In genomic region chr7:105762517-105763270, GRCm38 (mm10) we compare ENCODE assay signal across 10 mouse cellular contexts. TPM values are rescaled to one million over a fixed set of nuclear protein-coding genes. Genes with fewer than 3 reads are reported as not detected.
DNase-seq lines count a peak whose midpoint lies in the region; ATAC-seq lines count a peak whose summit lies in the region.
"Had no signal": no experiment of that assay in that cellular context is flagged by ENCODE, and none has a peak within 500 bp of the region (broad histone marks: within the 10 kb centered on the region; RNA-seq: fewer than 3 reads in every experiment).

No protein-coding gene starts in this region.

- no peak overlapping the region for H3K9ac ChIP-seq in kidney, embryonic 14.5 days (ENCODE audit: low read depth, low read length)
- no peak overlapping the region for H3K9ac ChIP-seq in forebrain, embryonic 16.5 days (replicated peaks; ENCODE audit: low read depth, low read length)
- H3K9ac ChIP-seq in midbrain, embryonic 11.5 days (ENCODE audit: low read length): no peak overlapping the region

- DNase-seq in kidney, postnatal 25 days: no peak
- peak; percentile 93 for DNase-seq in midbrain, embryonic 11.5 days (ENCODE audit: low spot score, missing footprints)
- no peak for DNase-seq in ovary, postnatal 14 days (ENCODE audit: low spot score)
- no peak for DNase-seq in adrenal gland, adult 8-10 months
- no peak for DNase-seq in frontal cortex, postnatal 14 days (ENCODE audit: low spot score in 2 of 2)
- DNase-seq: cerebellum, adult 9-11 months; lung, postnatal 4 days had no signal

- peaks cover 78% of the 10 kb centered on the region for H3K36me3 ChIP-seq in kidney, embryonic 14.5 days (ENCODE audit: control insufficient read depth, insufficient read depth, low read length)
- H3K36me3 ChIP-seq in forebrain, embryonic 16.5 days (ENCODE audit: control insufficient read depth, insufficient read depth): peaks cover 71% of the 10 kb centered on the region
- peaks cover 50% of the 10 kb centered on the region for H3K36me3 ChIP-seq in midbrain, embryonic 11.5 days (ENCODE audit: control insufficient read depth, insufficient read depth, low read length)

- H3K27ac ChIP-seq in kidney, embryonic 14.5 days (ENCODE audit: low read depth, low read length): no peak overlapping the region
- H3K27ac ChIP-seq in forebrain, embryonic 16.5 days (ENCODE audit: low read length): no peak overlapping the region
- no peak overlapping the region for H3K27ac ChIP-seq in midbrain, embryonic 11.5 days (ENCODE audit: low read depth, low read length)

- no peaks in the 10 kb centered on the region for H3K9me3 ChIP-seq in kidney, embryonic 14.5 days (ENCODE audit: control insufficient read depth, low read length)
- H3K9me3 ChIP-seq in forebrain, embryonic 16.5 days (ENCODE audit: control insufficient read depth, low read length): no peaks in the 10 kb centered on the region
- no peaks in the 10 kb centered on the region for H3K9me3 ChIP-seq in midbrain, embryonic 11.5 days (ENCODE audit: control insufficient read depth, low read length)

- no peak overlapping the region for H3K4me3 ChIP-seq in kidney, embryonic 14.5 days (ENCODE audit: low read length)
- H3K4me3 ChIP-seq in forebrain, embryonic 16.5 days (replicated peaks; ENCODE audit: low read length): no peak overlapping the region
- no peak overlapping the region for H3K4me3 ChIP-seq in midbrain, embryonic 11.5 days (ENCODE audit: low read depth, low read length)

- H3K27me3 ChIP-seq in kidney, embryonic 14.5 days (ENCODE audit: control insufficient read depth, insufficient read depth, low read length): no peaks in the 10 kb centered on the region
- H3K27me3 ChIP-seq in forebrain, embryonic 16.5 days (replicated peaks; ENCODE audit: control insufficient read depth, insufficient read depth, low read length): no peaks in the 10 kb centered on the region
- peaks cover 32% of the 10 kb centered on the region for H3K27me3 ChIP-seq in midbrain, embryonic 11.5 days (ENCODE audit: control insufficient read depth, insufficient read depth, low read length)

- peaks cover 5% of the 10 kb centered on the region for H3K4me1 ChIP-seq in kidney, embryonic 14.5 days (ENCODE audit: control insufficient read depth, insufficient read depth, low read length)
- H3K4me1 ChIP-seq in forebrain, embryonic 16.5 days (replicated peaks; ENCODE audit: control insufficient read depth, insufficient read depth, low read length): peaks cover 6% of the 10 kb centered on the region
- H3K4me1 ChIP-seq in midbrain, embryonic 11.5 days (ENCODE audit: control insufficient read depth, insufficient read depth, low read length): peaks cover 8% of the 10 kb centered on the region

- WGBS in kidney, embryonic 14.5 days: 45% methylated on average over 55 of the region's 55 CpGs
- WGBS in forebrain, embryonic 16.5 days: 26% methylated on average over 55 of the region's 55 CpGs
- 15% methylated on average over 55 of the region's 55 CpGs for WGBS in midbrain, embryonic 11.5 days

- no peak for ATAC-seq in kidney, embryonic 14.5 days (ENCODE audit: low FRiP score, low TSS enrichment)
- ATAC-seq in common myeloid progenitor, adult 5-6 weeks (replicated peaks; ENCODE audit: low read depth, poor library complexity, severe bottlenecking): 0 out of 2 replicates have a peak, but pooled peaks have one; percentile 30
- peak; percentile 19; the same call in 1 of the 2 replicates for ATAC-seq in forebrain, embryonic 16.5 days
- ATAC-seq in midbrain, embryonic 11.5 days (ENCODE audit: low FRiP score): peak; percentile 17; the same call in 1 of the 2 replicates

- H3K4me2 ChIP-seq in kidney, embryonic 14.5 days (replicated peaks; ENCODE audit: low read depth, low read length): peak overlapping the region; percentile 13; the same call in 1 of the 2 replicates
- no peak overlapping the region for H3K4me2 ChIP-seq in forebrain, embryonic 16.5 days (ENCODE audit: low read length)
- no peak overlapping the region for H3K4me2 ChIP-seq in midbrain, embryonic 11.5 days

RNA-seq across cellular contexts. Expression of gene Tpp1, which starts 10.7 kb away (rescaled TPM):
- 58.0 and 86.4 TPM in 2 replicates for polyA plus RNA-seq in kidney, embryonic 14.5 days (2014; fragmentation: Nextera tagmentation; extraction: Ambion mirVana)
- 18.3 and 25.7 TPM in 2 replicates for total RNA-seq in common myeloid progenitor, adult 5-6 weeks (2017)
- polyA plus RNA-seq in forebrain, embryonic 16.5 days (2015; fragmentation: Nextera tagmentation; extraction: Ambion mirVana): 30.2 and 35.2 TPM in 2 replicates
- polyA plus RNA-seq in midbrain, embryonic 11.5 days (2014; fragmentation: Nextera tagmentation; extraction: Ambion mirVana): 54.1 and 57.9 TPM in 2 replicates
- total RNA-seq in adrenal gland, adult 8-10 months (2022): 100 to 1,000 TPM; 121 to 139 (median 132) TPM

RNA-seq across cellular contexts. Expression of gene Taf10, which starts 18.5 kb away (rescaled TPM):
- 180 and 241 TPM in 2 replicates for polyA plus RNA-seq in kidney, embryonic 14.5 days (2014; fragmentation: Nextera tagmentation; extraction: Ambion mirVana)
- total RNA-seq in common myeloid progenitor, adult 5-6 weeks (2017): 179 and 220 TPM in 2 replicates
- polyA plus RNA-seq in forebrain, embryonic 16.5 days (2015; fragmentation: Nextera tagmentation; extraction: Ambion mirVana): 85.8 and 89.5 TPM in 2 replicates
- 163 and 195 TPM in 2 replicates for polyA plus RNA-seq in midbrain, embryonic 11.5 days (2014; fragmentation: Nextera tagmentation; extraction: Ambion mirVana)
- total RNA-seq in adrenal gland, adult 8-10 months (2022): 100 to 1,000 TPM; 198 to 224 (median 207) TPM

RNA-seq across cellular contexts. Expression of gene Dchs1, which starts 24.8 kb away (rescaled TPM):
- 13.1 and 19.0 TPM in 2 replicates for polyA plus RNA-seq in kidney, embryonic 14.5 days (2014; fragmentation: Nextera tagmentation; extraction: Ambion mirVana)
- 0.18 TPM in 1 of 2 replicates, not detected in the other for total RNA-seq in common myeloid progenitor, adult 5-6 weeks (2017)
- 20.7 and 22.0 TPM in 2 replicates for polyA plus RNA-seq in forebrain, embryonic 16.5 days (2015; fragmentation: Nextera tagmentation; extraction: Ambion mirVana)
- 10.7 and 12.7 TPM in 2 replicates for polyA plus RNA-seq in midbrain, embryonic 11.5 days (2014; fragmentation: Nextera tagmentation; extraction: Ambion mirVana)
- total RNA-seq in adrenal gland, adult 8-10 months (2022): 1 to 10 TPM; 7.4 to 9.8 (median 8.7) TPM

RNA-seq across cellular contexts. Expression of gene Rrp8, which starts 25.5 kb away (rescaled TPM):
- polyA plus RNA-seq in kidney, embryonic 14.5 days (2014; fragmentation: Nextera tagmentation; extraction: Ambion mirVana): 28.5 and 46.7 TPM in 2 replicates
- 26.5 and 32.6 TPM in 2 replicates for total RNA-seq in common myeloid progenitor, adult 5-6 weeks (2017)
- 25.3 and 26.3 TPM in 2 replicates for polyA plus RNA-seq in forebrain, embryonic 16.5 days (2015; fragmentation: Nextera tagmentation; extraction: Ambion mirVana)
- polyA plus RNA-seq in midbrain, embryonic 11.5 days (2014; fragmentation: Nextera tagmentation; extraction: Ambion mirVana): 41.2 and 45.0 TPM in 2 replicates
- total RNA-seq in adrenal gland, adult 8-10 months (2022): 10 to 100 TPM; 18.3 to 29.6 (median 22.0) TPM

RNA-seq across cellular contexts. Expression of gene Ilk, which starts 26.3 kb away (rescaled TPM):
- 249 and 305 TPM in 2 replicates for polyA plus RNA-seq in kidney, embryonic 14.5 days (2014; fragmentation: Nextera tagmentation; extraction: Ambion mirVana)
- 100 and 110 TPM in 2 replicates for total RNA-seq in common myeloid progenitor, adult 5-6 weeks (2017)
- 191 and 228 TPM in 2 replicates for polyA plus RNA-seq in forebrain, embryonic 16.5 days (2015; fragmentation: Nextera tagmentation; extraction: Ambion mirVana)
- 238 and 241 TPM in 2 replicates for polyA plus RNA-seq in midbrain, embryonic 11.5 days (2014; fragmentation: Nextera tagmentation; extraction: Ambion mirVana)
- 100 to 1,000 TPM; 127 to 155 (median 137) TPM for total RNA-seq in adrenal gland, adult 8-10 months (2022)
